Mouse (Mus musculus): ENCODE measurements around the gene Dcn. TPM values are rescaled to one million over a fixed set of nuclear protein-coding genes. Genes with fewer than 3 reads are reported as not detected.

Dcn gene
- total and polyA plus RNA-seq, 2 experiments from 2014 or later = 52.2 to 56.7 TPM

GRCm38 (mm10) chr10:97484049-97484448 lies 4.6 kb downstream of the Dcn start:
- no peak for DNase-seq (ENCODE audit: low spot score)
- no peak for ATAC-seq (ENCODE audit: low FRiP score)
- WGBS = 84% methylated on average over 2 of the region's 2 CpGs
- Histone ChIP-seq H3K4me3 (ENCODE audit: low read depth, low read length) (no peak overlapping the region), H3K36me3 (ENCODE audit: insufficient read depth, low read length) (no peaks in the 10 kb centered on the region), H3K9me3 (ENCODE audit: low read length) (no peaks in the 10 kb centered on the region), H3K4me2 (ENCODE audit: low read depth, low read length, poor library complexity, severe bottlenecking) (no peak overlapping the region), H3K27me3 (ENCODE audit: insufficient read depth, low read length) (no peaks in the 10 kb centered on the region), H3K27ac (ENCODE audit: low read depth, low read length) (no peak overlapping the region), H3K4me1 (ENCODE audit: insufficient read depth, low read length) (peaks cover 3% of the 10 kb centered on the region; the same call in 1 of the 2 replicates), H3K9ac (replicated peaks; ENCODE audit: low read length, poor library complexity, severe bottlenecking) (no peak overlapping the region)
- TF ChIP-seq CTCF (IDR thresholded peaks at IDR 0.05) = no peak

GRCm38 (mm10) chr10:97485151-97485550 lies 5.7 kb downstream of the Dcn start:
- WGBS = 87% methylated on average over 2 of the region's 2 CpGs
- Histone ChIP-seq H3K36me3 (ENCODE audit: insufficient read depth, low read length) (no peaks in the 10 kb centered on the region), H3K9ac (replicated peaks; ENCODE audit: low read length, poor library complexity, severe bottlenecking) (no peak overlapping the region), H3K27me3 (ENCODE audit: insufficient read depth, low read length) (no peaks in the 10 kb centered on the region), H3K4me3 (ENCODE audit: low read depth, low read length) (no peak overlapping the region), H3K4me1 (ENCODE audit: insufficient read depth, low read length) (no peaks in the 10 kb centered on the region), H3K4me2 (ENCODE audit: low read depth, low read length, poor library complexity, severe bottlenecking) (no peak overlapping the region), H3K9me3 (ENCODE audit: low read length) (no peaks in the 10 kb centered on the region), H3K27ac (ENCODE audit: low read depth, low read length) (no peak overlapping the region)
- DNase-seq (ENCODE audit: low spot score) (no peak), ATAC-seq (ENCODE audit: low FRiP score) (no peak)
- TF ChIP-seq CTCF (IDR thresholded peaks at IDR 0.05) = no peak

GRCm38 (mm10) chr10:97486085-97486484 lies 6.7 kb downstream of the Dcn start:
- Histone ChIP-seq H3K4me3 (ENCODE audit: low read depth, low read length) (no peak overlapping the region), H3K27ac (ENCODE audit: low read depth, low read length) (no peak overlapping the region), H3K4me2 (ENCODE audit: low read depth, low read length, poor library complexity, severe bottlenecking) (no peak overlapping the region), H3K4me1 (ENCODE audit: insufficient read depth, low read length) (no peaks in the 10 kb centered on the region), H3K9ac (replicated peaks; ENCODE audit: low read length, poor library complexity, severe bottlenecking) (no peak overlapping the region), H3K27me3 (ENCODE audit: insufficient read depth, low read length) (no peaks in the 10 kb centered on the region), H3K9me3 (ENCODE audit: low read length) (no peaks in the 10 kb centered on the region), H3K36me3 (ENCODE audit: insufficient read depth, low read length) (no peaks in the 10 kb centered on the region)
- ATAC-seq (ENCODE audit: low FRiP score) (no peak), DNase-seq (ENCODE audit: low spot score) (no peak)
- TF ChIP-seq CTCF (IDR thresholded peaks at IDR 0.05) = no peak

- Histone ChIP-seq H3K27ac (ENCODE audit: low read depth, low read length) (no peak overlapping the region), H3K4me2 (ENCODE audit: low read depth, low read length, poor library complexity, severe bottlenecking) (no peak overlapping the region), H3K4me3 (ENCODE audit: low read depth, low read length) (no peak overlapping the region), H3K27me3 (ENCODE audit: insufficient read depth, low read length) (no peaks in the 10 kb centered on the region), H3K9me3 (ENCODE audit: low read length) (no peaks in the 10 kb centered on the region), H3K9ac (replicated peaks; ENCODE audit: low read length, poor library complexity, severe bottlenecking) (no peak overlapping the region), H3K4me1 (ENCODE audit: insufficient read depth, low read length) (no peaks in the 10 kb centered on the region), H3K36me3 (ENCODE audit: insufficient read depth, low read length) (no peaks in the 10 kb centered on the region)
- no peak for TF ChIP-seq CTCF (IDR thresholded peaks at IDR 0.05)
- WGBS = 91% methylated on average over 6 of the region's 6 CpGs
- ATAC-seq (ENCODE audit: low FRiP score) = no peak
- DNase-seq (ENCODE audit: low spot score) = no peak
Observed at GRCm38 (mm10) chr10:97487269-97487989, 8.0 kb downstream of the Dcn start.

- ATAC-seq (ENCODE audit: low FRiP score) (no peak), DNase-seq (ENCODE audit: low spot score) (no peak)
- no peak overlapping the region for H3K27ac ChIP-seq (ENCODE audit: low read depth, low read length)
- H3K36me3 ChIP-seq (ENCODE audit: insufficient read depth, low read length) = no peaks in the 10 kb centered on the region
- H3K4me1 ChIP-seq (ENCODE audit: insufficient read depth, low read length) = no peaks in the 10 kb centered on the region
- H3K4me2 ChIP-seq (ENCODE audit: low read depth, low read length, poor library complexity, severe bottlenecking) = no peak overlapping the region
- WGBS = 72% methylated on average over 4 of the region's 4 CpGs
- H3K4me3 ChIP-seq (ENCODE audit: low read depth, low read length) = no peak overlapping the region
- H3K9ac ChIP-seq (replicated peaks; ENCODE audit: low read length, poor library complexity, severe bottlenecking) = no peak overlapping the region
- no peaks in the 10 kb centered on the region for H3K27me3 ChIP-seq (ENCODE audit: insufficient read depth, low read length)
- no peak for TF ChIP-seq CTCF (IDR thresholded peaks at IDR 0.05)
- H3K9me3 ChIP-seq (ENCODE audit: low read length) = no peaks in the 10 kb centered on the region
Observed at GRCm38 (mm10) chr10:97492367-97492980, 13.1 kb downstream of the Dcn start.

GRCm38 (mm10) chr10:97497646-97498045 lies 18.2 kb downstream of the Dcn start:
- DNase-seq (ENCODE audit: low spot score) (no peak), ATAC-seq (ENCODE audit: low FRiP score) (no peak)
- no peaks in the 10 kb centered on the region for H3K9me3 ChIP-seq (ENCODE audit: low read length)
- no peaks in the 10 kb centered on the region for H3K4me1 ChIP-seq (ENCODE audit: insufficient read depth, low read length)
- no peak overlapping the region for H3K9ac ChIP-seq (replicated peaks; ENCODE audit: low read length, poor library complexity, severe bottlenecking)
- no peak overlapping the region for H3K4me2 ChIP-seq (ENCODE audit: low read depth, low read length, poor library complexity, severe bottlenecking)
- TF ChIP-seq CTCF (IDR thresholded peaks at IDR 0.05) = no peak
- H3K36me3 ChIP-seq (ENCODE audit: insufficient read depth, low read length) = no peaks in the 10 kb centered on the region
- H3K27ac ChIP-seq (ENCODE audit: low read depth, low read length) = no peak overlapping the region
- no peaks in the 10 kb centered on the region for H3K27me3 ChIP-seq (ENCODE audit: insufficient read depth, low read length)
- WGBS = 62% methylated on average over 5 of the region's 5 CpGs
- H3K4me3 ChIP-seq (ENCODE audit: low read depth, low read length) = no peak overlapping the region

Measured in midbrain, postnatal 0 days (tissue).